ENCODE assay signal across 13 mouse cellular contexts in the genomic region with DNA sequence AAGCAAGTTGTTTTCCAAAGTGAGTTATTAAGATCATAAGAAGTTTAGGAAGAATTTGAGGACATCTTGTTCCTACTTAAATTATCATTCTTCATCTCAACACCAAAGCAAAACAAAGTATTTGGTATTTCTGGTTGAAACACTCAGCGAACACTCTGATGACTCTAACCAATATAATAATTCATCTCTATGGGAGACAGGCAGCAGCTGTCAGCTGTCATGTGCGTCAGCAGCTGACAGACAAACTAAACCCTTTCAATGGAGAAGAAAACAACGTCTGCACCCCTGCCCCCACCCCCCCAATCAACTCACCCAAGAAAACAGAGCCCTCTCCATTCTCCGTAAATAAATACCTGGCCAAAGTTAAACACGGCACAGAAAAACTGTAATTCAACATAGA. TPM values are rescaled to one million over a fixed set of nuclear protein-coding genes. Genes with fewer than 3 reads are reported as not detected.
DNase-seq lines count a peak whose midpoint lies in the region; ATAC-seq and TF ChIP-seq lines count a peak whose summit lies in the region.
"Had no signal": no experiment of that assay in that cellular context is flagged by ENCODE, and none has a peak within 500 bp of the region (broad histone marks: within the 10 kb centered on the region; RNA-seq: fewer than 3 reads in every experiment).

No protein-coding gene starts in this region.

- no peaks in the 10 kb centered on the region for H3K4me1 ChIP-seq in kidney, embryonic 14.5 days (ENCODE audit: control insufficient read depth, insufficient read depth, low read length)
- peaks cover 2% of the 10 kb centered on the region; the same call in 1 of the 2 replicates for H3K4me1 ChIP-seq in cortical plate, adult 2 months (ENCODE audit: control insufficient read depth, insufficient read depth, low read length)
- H3K4me1 ChIP-seq in heart, embryonic 14.5 days (ENCODE audit: control insufficient read depth in 2 of 2, insufficient read depth in 2 of 2, low read length in 2 of 2), result peaks cover 0 to 14% of the 10 kb centered on the region in 2 experiments; a peak in 2 of 4 replicates

- TF ChIP-seq POLR2A in cortical plate, adult 2 months (IDR thresholded peaks at IDR 0.05; ENCODE audit: extremely low read depth, insufficient read depth, low read length), result no peak

- no peak for ATAC-seq in kidney, embryonic 14.5 days (ENCODE audit: low FRiP score, low TSS enrichment)
- ATAC-seq in heart, embryonic 14.5 days (ENCODE audit: insufficient number of reproducible peaks, insufficient read depth, low FRiP score, low read depth), result no peak
- ATAC-seq in megakaryocyte-erythroid progenitor cell, adult 5-6 weeks (replicated peaks; ENCODE audit: low FRiP score, low TSS enrichment, poor library complexity, severe bottlenecking), result no peak

- WGBS in kidney, embryonic 14.5 days, result 29% methylated on average over 5 of the region's 5 CpGs
- 43% methylated on average over 5 of the region's 5 CpGs for WGBS in heart, embryonic 14.5 days

- no peak overlapping the region for H3K4me3 ChIP-seq in kidney, embryonic 14.5 days (ENCODE audit: low read length)
- H3K4me3 ChIP-seq in cortical plate, adult 2 months (ENCODE audit: insufficient read depth, low read length), result no peak overlapping the region
- 0 out of 4 replicates have a peak overlapping the region, but pooled peaks of 1 of the 2 experiments have one; percentile 4 for H3K4me3 ChIP-seq in heart, embryonic 14.5 days (ENCODE audit: control insufficient read depth in 1 of 2, insufficient read depth in 1 of 2, low read depth in 1 of 2, low read length in 2 of 2)
- H3K4me3 ChIP-seq: midbrain, embryonic 12.5 days had no signal

- no peak overlapping the region for H3K9ac ChIP-seq in kidney, embryonic 14.5 days (ENCODE audit: low read depth, low read length)
- 0 out of 2 replicates have a peak overlapping the region, but pooled peaks have one; percentile 4 for H3K9ac ChIP-seq in heart, embryonic 14.5 days (ENCODE audit: low read length)
- H3K9ac ChIP-seq: midbrain, embryonic 12.5 days had no signal

- H3K36me3 ChIP-seq in kidney, embryonic 14.5 days (ENCODE audit: control insufficient read depth, insufficient read depth, low read length), result no peaks in the 10 kb centered on the region
- no peaks in the 10 kb centered on the region for H3K36me3 ChIP-seq in heart, embryonic 14.5 days (ENCODE audit: control insufficient read depth, insufficient read depth, low read length)
- H3K36me3 ChIP-seq: midbrain, embryonic 12.5 days had no signal

- no peaks in the 10 kb centered on the region for H3K27me3 ChIP-seq in kidney, embryonic 14.5 days (ENCODE audit: control insufficient read depth, insufficient read depth, low read length)
- no peaks in the 10 kb centered on the region for H3K27me3 ChIP-seq in heart, embryonic 14.5 days (ENCODE audit: control insufficient read depth, insufficient read depth, low read length)
- H3K27me3 ChIP-seq: midbrain, embryonic 12.5 days had no signal

- no peak overlapping the region for H3K27ac ChIP-seq in kidney, embryonic 14.5 days (ENCODE audit: low read depth, low read length)
- H3K27ac ChIP-seq in cortical plate, adult 2 months (ENCODE audit: insufficient read depth, low read length), result peak overlapping the region; percentile 89; the same call in 1 of the 2 replicates
- no peak overlapping the region; a peak in 1 of 4 replicates for H3K27ac ChIP-seq in heart, embryonic 14.5 days (replicated peaks in 1 of 2; ENCODE audit: control insufficient read depth in 1 of 2, insufficient read depth in 1 of 2, low read depth in 2 of 2, low read length in 2 of 2)
- H3K27ac ChIP-seq: midbrain, embryonic 12.5 days had no signal

- no peak for TF ChIP-seq CTCF in cortical plate, adult 2 months (IDR thresholded peaks at IDR 0.05; ENCODE audit: extremely low read depth, insufficient read depth, low read length)

- DNase-seq in kidney, adult 18-20 months, result no peak
- DNase-seq in lung, postnatal 10 days, result peak; percentile 51
- DNase-seq in adrenal gland, adult 2 months, result no peak
- DNase-seq: adrenal gland, postnatal 14 days; embryo, embryonic 11 days; gastrocnemius, postnatal 14 days; thymus, postnatal 25 days had no signal

- H3K4me2 ChIP-seq in kidney, embryonic 14.5 days (replicated peaks; ENCODE audit: low read depth, low read length), result 0 out of 2 replicates have a peak overlapping the region, but pooled peaks have one; percentile 8
- H3K4me2 ChIP-seq in heart, embryonic 14.5 days (ENCODE audit: low read length), result peak overlapping the region; percentile 44
- H3K4me2 ChIP-seq: midbrain, embryonic 12.5 days had no signal

- no peaks in the 10 kb centered on the region for H3K9me3 ChIP-seq in kidney, embryonic 14.5 days (ENCODE audit: control insufficient read depth, low read length)
- H3K9me3 ChIP-seq in heart, embryonic 14.5 days (ENCODE audit: control insufficient read depth, low read length), result no peaks in the 10 kb centered on the region
- H3K9me3 ChIP-seq: G1E; midbrain, embryonic 12.5 days had no signal

RNA-seq across cellular contexts. Expression of gene Gpr155, which starts 34.9 kb away (rescaled TPM):
- polyA plus RNA-seq in kidney, embryonic 14.5 days (2014; fragmentation: Nextera tagmentation; extraction: Ambion mirVana), result 4.9 and 6.9 TPM in 2 replicates
- 25.9 and 26.6 TPM in 2 replicates for polyA plus RNA-seq in cortical plate, adult 2 months (2012; rRNA removed)
- polyA plus RNA-seq in heart, embryonic 14.5 days (2014; fragmentation: Nextera tagmentation; extraction: Ambion mirVana), result 6.0 and 6.9 TPM in 2 replicates
- total RNA-seq in adrenal gland, adult 2 months (2021), result 1 to 10 TPM; 5.9 to 7.5 TPM
- polyA plus RNA-seq in adrenal gland, adult 2 months (2012; rRNA removed), result 1.6 and 1.7 TPM in 2 replicates
- total RNA-seq in megakaryocyte-erythroid progenitor cell, adult 5-6 weeks (2014; fragmentation: Nextera tagmentation), result 4.7 and 8.0 TPM in 2 replicates
- 4.5 and 7.8 TPM in 2 replicates for total RNA-seq in megakaryocyte-erythroid progenitor cell, adult 5-6 weeks (2017)

RNA-seq across cellular contexts. Expression of gene Cir1, which starts 39.0 kb away (rescaled TPM):
- polyA plus RNA-seq in kidney, embryonic 14.5 days (2014; fragmentation: Nextera tagmentation; extraction: Ambion mirVana), result 24.1 and 31.8 TPM in 2 replicates
- polyA plus RNA-seq in cortical plate, adult 2 months (2012; rRNA removed), result 26.7 and 29.2 TPM in 2 replicates
- polyA plus RNA-seq in heart, embryonic 14.5 days (2014; fragmentation: Nextera tagmentation; extraction: Ambion mirVana), result 15.4 and 19.0 TPM in 2 replicates
- 10 to 100 TPM; 14.0 to 21.7 TPM for total RNA-seq in adrenal gland, adult 2 months (2021)
- polyA plus RNA-seq in adrenal gland, adult 2 months (2012; rRNA removed), result 0.36 and 0.40 TPM in 2 replicates
- total RNA-seq in megakaryocyte-erythroid progenitor cell, adult 5-6 weeks (2014; fragmentation: Nextera tagmentation), result 20.2 and 28.4 TPM in 2 replicates
- total RNA-seq in megakaryocyte-erythroid progenitor cell, adult 5-6 weeks (2017), result 28.3 and 36.9 TPM in 2 replicates

RNA-seq across cellular contexts. Expression of gene Scrn3, which starts 39.1 kb away (rescaled TPM):
- 9.8 and 14.5 TPM in 2 replicates for polyA plus RNA-seq in kidney, embryonic 14.5 days (2014; fragmentation: Nextera tagmentation; extraction: Ambion mirVana)
- polyA plus RNA-seq in cortical plate, adult 2 months (2012; rRNA removed), result 22.8 and 24.8 TPM in 2 replicates
- polyA plus RNA-seq in heart, embryonic 14.5 days (2014; fragmentation: Nextera tagmentation; extraction: Ambion mirVana), result 13.7 and 14.3 TPM in 2 replicates
- total RNA-seq in adrenal gland, adult 2 months (2021), result 10 to 100 TPM; 19.1 to 28.1 TPM
- 3.8 and 4.6 TPM in 2 replicates for polyA plus RNA-seq in adrenal gland, adult 2 months (2012; rRNA removed)
- total RNA-seq in megakaryocyte-erythroid progenitor cell, adult 5-6 weeks (2014; fragmentation: Nextera tagmentation), result 33.3 and 38.3 TPM in 2 replicates
- total RNA-seq in megakaryocyte-erythroid progenitor cell, adult 5-6 weeks (2017), result 54.5 and 79.7 TPM in 2 replicates

Comparison
In these comparisons a context has a peak if more than half of its experiments do, and no peak if none do; other contexts are left out.
1. RNA of gene Cir1, which starts 39.0 kb away (polyA plus RNA-seq): 26.7 to 29.2 TPM in cortical plate, adult 2 months, 24.1 to 31.8 TPM in kidney, embryonic 14.5 days and 15.4 to 19.0 TPM in heart, embryonic 14.5 days; 0.36 to 0.40 TPM in adrenal gland, adult 2 months; every median in the first group is over 10 times any median in the second.